Mouse (Mus musculus) heart, embryonic 16.5 days (tissue): ENCODE measurements around the gene Crisp3. TPM values are rescaled to one million over a fixed set of nuclear protein-coding genes. Genes with fewer than 3 reads are reported as not detected.
"Not testable (repeated sequence)": the region's sequence is repeated elsewhere in the genome, so short reads cannot be mapped to it uniquely, and the experiment has no call there.

Experiments used
- ATAC-seq: fragments of 200-750 bp; cut with Nextera tagmentation; replicated peaks from 2 replicates; pipeline ENCODE4 v1.8.0; 2017; ENCODE audit warnings: moderate number of reproducible peaks; ENCODE audit not compliant: insufficient read depth, low FRiP score; ENCODE audit errors: extremely low read depth
- H3K27ac ChIP-seq: fragments of 300-500 bp; sonication (generic); 2 replicates; pipeline ENCODE4 v1.5.1; 2014; ENCODE audit warnings: mild to moderate bottlenecking, low read length, control low read depth, moderate library complexity
- H3K27me3 ChIP-seq: fragments of 300-500 bp; sonication (generic); 2 replicates; pipeline ENCODE4 v1.6.1; 2014; ENCODE audit warnings: low read length, mixed read lengths; ENCODE audit not compliant: control insufficient read depth, insufficient read depth
- H3K36me3 ChIP-seq: fragments of 300-500 bp; sonication (generic); 2 replicates; pipeline ENCODE4 v1.6.1; 2014; ENCODE audit not compliant: control insufficient read depth, insufficient read depth
- H3K4me1 ChIP-seq: fragments of 300-500 bp; sonication (generic); 2 replicates; pipeline ENCODE4 v1.6.1; 2014; ENCODE audit warnings: low read length, mixed read lengths; ENCODE audit not compliant: control insufficient read depth, insufficient read depth
- H3K4me2 ChIP-seq: fragments of 300-500 bp; sonication (generic); 2 replicates; pipeline ENCODE4 v1.6.1; 2014; ENCODE audit warnings: low read depth, mild to moderate bottlenecking, control low read depth, low read length
- H3K4me3 ChIP-seq: fragments of 300-500 bp; sonication (generic); 2 replicates; pipeline ENCODE4 v1.5.1; 2014; ENCODE audit warnings: mild to moderate bottlenecking, control low read depth, low read length
- H3K9ac ChIP-seq: fragments of 300-500 bp; sonication (generic); 2 replicates; pipeline ENCODE4 v1.6.1; 2014; ENCODE audit warnings: low read length, control low read depth
- H3K9me3 ChIP-seq: fragments of 300-500 bp; sonication (generic); replicated peaks from 2 replicates; pipeline ENCODE4 v1.6.1; 2016; ENCODE audit warnings: low read length; ENCODE audit not compliant: control insufficient read depth
- WGBS: fragments of 180-500 bp; shearing (Covaris S2); extraction: QIAGEN DNeasy Blood & Tissue Kit; methylation state at CpG from one replicate; pipeline ENCODE4 v1.1.7; 2014; 5-methylcytosine and 5-hydroxymethylcytosine counted together
- polyA plus RNA-seq: library from polyadenylated mRNA; unstranded; fragments of >200 nt; fragmentation: Nextera tagmentation; extraction: Ambion mirVana; gene quantifications from 2 replicates; pipeline ENCODE4 v1.2.1, GENCODE M21; 2015

Crisp3 gene
- polyA plus RNA-seq: not detected in 2 replicates

DNA sequence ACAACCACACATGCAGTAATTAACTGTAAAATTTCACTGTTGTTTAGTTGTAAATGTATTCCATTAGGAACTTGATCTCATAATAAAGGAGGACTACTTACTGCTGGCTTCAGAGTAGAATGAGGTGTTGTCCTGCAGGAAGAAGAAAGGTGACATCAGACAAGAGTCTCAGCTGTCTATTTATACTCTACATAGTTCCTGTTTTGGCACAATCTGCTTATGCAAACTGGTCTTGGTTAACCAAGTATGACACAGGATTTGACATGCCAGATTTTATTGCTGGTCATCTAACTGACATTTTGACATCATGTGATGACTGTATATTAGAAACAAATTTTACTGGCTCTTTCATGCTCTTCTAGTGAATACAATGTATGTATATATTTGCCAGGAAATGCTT lies at the start of gene Crisp3:
Gene Crisp3 (minus strand): TSS at position 154 of the 400 bp plus-strand sequence.
- no peaks in the 10 kb centered on the region for H3K27me3 ChIP-seq
- no peaks in the 10 kb centered on the region for H3K4me1 ChIP-seq
- H3K4me3 ChIP-seq: no peak within 1 kb of the TSS
- H3K4me2 ChIP-seq: no peak within 1 kb of the TSS
- ATAC-seq: no peak
- H3K9ac ChIP-seq: no peak within 1 kb of the TSS
- no peaks in the 10 kb centered on the region for H3K9me3 ChIP-seq
- no peaks in the 10 kb centered on the region for H3K36me3 ChIP-seq
- no peak within 1 kb of the TSS for H3K27ac ChIP-seq

DNA sequence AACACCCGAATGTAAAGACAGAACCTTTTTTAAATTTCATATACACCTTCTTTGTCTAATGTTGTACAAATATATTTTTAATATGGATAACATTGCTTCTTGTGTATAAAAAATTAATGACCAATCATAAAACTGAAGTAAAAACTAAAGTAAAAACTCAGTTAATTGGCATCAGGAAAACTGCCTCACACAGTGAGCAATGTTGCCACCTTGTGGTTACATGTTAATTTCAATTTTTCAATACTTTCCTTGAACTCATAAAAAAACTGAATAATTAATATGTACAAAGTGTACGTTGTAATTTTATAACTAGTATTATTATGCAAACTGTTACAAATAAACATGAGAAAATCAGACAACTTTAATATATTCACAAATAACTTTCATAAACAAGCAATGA lies 43.3 kb upstream of the Crisp3 start:
- H3K27ac ChIP-seq: no peak overlapping the region
- no peak overlapping the region for H3K4me2 ChIP-seq
- no peak overlapping the region for H3K4me3 ChIP-seq
- no peak overlapping the region for H3K9ac ChIP-seq
- no peaks in the 10 kb centered on the region for H3K4me1 ChIP-seq
- no peaks in the 10 kb centered on the region for H3K9me3 ChIP-seq
- H3K36me3 ChIP-seq: no peaks in the 10 kb centered on the region
- no peak for ATAC-seq
- 64% methylated on average over 2 of the region's 2 CpGs for WGBS
- H3K27me3 ChIP-seq: no peaks in the 10 kb centered on the region

DNA sequence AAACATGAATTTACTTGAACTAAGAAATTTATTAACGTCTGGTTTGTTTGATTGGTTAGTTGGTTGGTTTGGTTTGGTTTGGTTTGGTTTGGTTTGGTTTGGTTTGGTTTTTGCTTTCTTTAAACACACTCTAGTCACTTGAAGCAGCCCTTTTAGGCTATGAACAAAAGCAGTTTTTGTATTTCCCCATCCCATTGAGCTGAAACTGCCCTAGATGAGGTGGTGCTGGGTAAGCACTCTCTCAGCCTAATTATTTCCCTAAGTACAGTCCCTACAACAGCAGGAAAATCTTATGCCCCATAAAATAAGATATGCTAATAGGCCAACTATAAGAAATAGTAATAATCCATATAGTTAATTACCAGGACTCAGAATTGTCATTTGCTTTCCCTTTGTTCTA lies 33.4 kb upstream of the Crisp3 start:
- H3K4me3 ChIP-seq: no peak overlapping the region
- no peaks in the 10 kb centered on the region for H3K4me1 ChIP-seq
- WGBS: 52% methylated on average over 1 of the region's 1 CpGs
- no peak overlapping the region for H3K27ac ChIP-seq
- H3K9ac ChIP-seq: no peak overlapping the region
- no peak overlapping the region for H3K4me2 ChIP-seq
- H3K36me3 ChIP-seq: no peaks in the 10 kb centered on the region
- no peak for ATAC-seq
- H3K27me3 ChIP-seq: no peaks in the 10 kb centered on the region
- no peaks in the 10 kb centered on the region for H3K9me3 ChIP-seq

GRCm38 (mm10) chr17:40274906-40275470 lies 32.9 kb upstream of the Crisp3 start:
- H3K4me1 ChIP-seq: no peaks in the 10 kb centered on the region
- H3K4me3 ChIP-seq: no peak overlapping the region
- WGBS: 79% methylated on average over 1 of the region's 1 CpGs
- H3K27ac ChIP-seq: no peak overlapping the region
- H3K9me3 ChIP-seq: no peaks in the 10 kb centered on the region
- no peaks in the 10 kb centered on the region for H3K36me3 ChIP-seq
- no peak overlapping the region for H3K4me2 ChIP-seq
- no peak for ATAC-seq
- H3K27me3 ChIP-seq: no peaks in the 10 kb centered on the region
- no peak overlapping the region for H3K9ac ChIP-seq

GRCm38 (mm10) chr17:40252487-40252886 lies 10.4 kb upstream of the Crisp3 start:
- H3K27ac ChIP-seq: no peak overlapping the region
- ATAC-seq: no peak
- 53% methylated on average over 1 of the region's 1 CpGs for whole genome bisulfite sequencing
- no peak overlapping the region for H3K4me3 ChIP-seq
- no peaks in the 10 kb centered on the region for H3K36me3 ChIP-seq
- H3K4me2 ChIP-seq: no peak overlapping the region
- H3K9me3 ChIP-seq: no peaks in the 10 kb centered on the region
- H3K27me3 ChIP-seq: no peaks in the 10 kb centered on the region
- H3K4me1 ChIP-seq: no peaks in the 10 kb centered on the region
- H3K9ac ChIP-seq: no peak overlapping the region

DNA sequence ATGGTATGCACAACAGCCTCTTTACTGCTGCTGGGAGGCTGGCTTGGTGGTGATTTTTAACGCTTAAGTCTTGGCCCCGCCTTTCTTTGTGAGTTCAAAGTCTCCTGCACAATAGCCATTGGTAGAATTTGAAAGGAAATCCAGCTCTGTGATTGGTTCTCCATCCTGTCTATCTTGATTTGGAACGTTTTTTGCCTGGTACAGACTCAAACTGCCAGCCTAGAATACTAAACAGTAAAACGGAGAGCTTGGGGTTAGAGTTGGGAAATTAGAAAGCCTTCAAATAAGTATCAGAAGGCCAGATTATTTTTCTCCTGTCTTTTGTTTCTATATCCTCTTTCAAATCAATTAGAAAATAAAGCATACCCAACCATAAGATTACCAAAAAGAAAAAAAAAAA lies 33.5 kb downstream of the Crisp3 start, which contains the start of gene Pgk2:
Gene Pgk2 (minus strand): TSS at position 101 of the 400 bp plus-strand sequence.
- no peaks in the 10 kb centered on the region for H3K9me3 ChIP-seq
- H3K27ac ChIP-seq: no peak within 1 kb of the TSS
- no peaks in the 10 kb centered on the region for H3K27me3 ChIP-seq
- H3K4me1 ChIP-seq: no peaks in the 10 kb centered on the region
- WGBS: 61% methylated on average over 4 of the region's 4 CpGs
- no peak within 1 kb of the TSS for H3K4me2 ChIP-seq
- ATAC-seq: no peak
- no peaks in the 10 kb centered on the region for H3K36me3 ChIP-seq
- H3K9ac ChIP-seq: no peak within 1 kb of the TSS
- H3K4me3 ChIP-seq: no peak within 1 kb of the TSS

- H3K4me3 ChIP-seq, ATAC-seq, H3K27me3 ChIP-seq, H3K27ac ChIP-seq, H3K4me2 ChIP-seq, H3K4me1 ChIP-seq, H3K36me3 ChIP-seq, H3K9ac ChIP-seq, H3K9me3 ChIP-seq: not testable (repeated sequence)
These were observed 40.3 kb downstream of the Crisp3 start for GRCm38 (mm10) chr17:40201803-40202202.

- not testable (repeated sequence) for H3K4me3 ChIP-seq, H3K36me3 ChIP-seq, H3K4me1 ChIP-seq, H3K9ac ChIP-seq, ATAC-seq, H3K27me3 ChIP-seq, H3K27ac ChIP-seq, H3K9me3 ChIP-seq, H3K4me2 ChIP-seq
- 77% methylated on average over 4 of the region's 4 CpGs for WGBS
These were observed 51.9 kb downstream of the Crisp3 start for GRCm38 (mm10) chr17:40190192-40190591.
